Mouse (Mus musculus): ENCODE results near the gene Nkx2-1.

- no peak for TF ChIP-seq CTCF (IDR thresholded peaks at IDR 0.05; ENCODE audit: low read depth)
- TF ChIP-seq EP300 (IDR thresholded peaks at IDR 0.05; ENCODE audit: low read depth), result no peak
These were observed 1.9 kb upstream of the Nkx2-1 start for GRCm38 (mm10) chr12:56538601-56539000.
